Mouse (Mus musculus) olfactory bulb, adult 2 months (tissue): ENCODE data around the gene Gzmm.

Source experiments
- CTCF ChIP-seq: fragments of 200-500 bp; IDR thresholded peaks from 2 replicates; pipeline ENCODE4 v1.5.1; 2012; ENCODE audit warnings: low read depth, mild to moderate bottlenecking, low read length, moderate library complexity; ENCODE audit not compliant: insufficient read depth
- POLR2A ChIP-seq: fragments of 200-500 bp; IDR thresholded peaks from 2 replicates; pipeline ENCODE4 v1.6.1; 2012; ENCODE audit warnings: mild to moderate bottlenecking, low read depth, low read length, moderate library complexity; ENCODE audit not compliant: insufficient read depth

- TF ChIP-seq CTCF = no peak
- TF ChIP-seq POLR2A = no peak
Measured at GRCm38 (mm10) chr10:79708668-79709067, 19.8 kb downstream of the Gzmm start.
